Mouse (Mus musculus): Measurements from ENCODE around the gene Usp33.

DNA sequence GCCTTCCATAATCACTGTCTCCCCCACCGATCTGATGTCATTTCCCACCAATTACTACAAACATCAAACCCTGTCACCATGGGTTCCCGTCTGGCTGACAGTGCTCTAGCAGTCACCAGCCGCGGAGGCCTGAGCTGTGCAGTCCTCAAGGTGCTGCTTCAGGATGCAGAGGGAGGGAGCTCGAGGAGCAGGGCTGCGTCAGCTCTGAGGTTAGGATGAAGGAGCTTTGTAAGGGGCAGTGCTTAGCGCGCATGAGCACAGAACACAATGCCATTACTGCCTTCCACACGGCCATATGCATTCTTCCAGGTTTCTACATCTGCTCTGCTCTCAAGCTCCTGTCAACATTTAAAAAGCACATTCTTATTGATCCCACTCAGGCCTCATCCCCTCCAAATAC lies 43.3 kb upstream of the Usp33 start:
- TF ChIP-seq CTCF (IDR thresholded peaks at IDR 0.05; ENCODE audit: low read depth): no peak
- TF ChIP-seq EP300 (IDR thresholded peaks at IDR 0.05; ENCODE audit: low read depth): no peak

All from liver, postnatal 0 days (tissue).